Mouse (Mus musculus) E14TG2a.4 (cell line): ENCODE data around the gene Cnpy4.

Source experiments
- CTCF ChIP-seq: conservative IDR thresholded peaks from 2 replicates; pipeline ENCODE4 v1.5.1; 2014; ENCODE audit warnings: low read length
- POU5F1 ChIP-seq: IDR thresholded peaks from 2 replicates; pipeline ENCODE4 v1.6.1; 2014; ENCODE audit warnings: low read length, borderline replicate concordance

GRCm38 (mm10) chr5:138193771-138194727, 6.8 kb downstream of the Cnpy4 start, which contains the start of gene Mblac1:
- TF ChIP-seq CTCF (no peak), POU5F1 (no peak)
